Mouse (Mus musculus) sigmoid colon, adult 10 weeks (tissue): ENCODE data around the gene Zfp991. TPM values are rescaled to one million over a fixed set of nuclear protein-coding genes. Genes with fewer than 3 reads are reported as not detected.

ENCODE experiments used
- polyA plus RNA-seq: library from polyadenylated mRNA; stranded (reverse); fragments of 350-450 nt; fragmentation: Illumina TruSeq; extraction: RNeasy Lipid Tissue Mini Kit (QIAGEN cat#74804); gene quantifications from one replicate; pipeline ENCODE4 v1.2.3, GENCODE M21; 2014; ENCODE audit warnings: low read depth, low replicate concordance

Zfp991 gene
- 51.0 TPM for polyA plus RNA-seq

GRCm38 (mm10) chr4:147131837-147132459, at the start of gene Zfp991:
TSS of gene Zfp991 (plus strand) at chr4:147132038.

Other genes starting within 250 kb of the Zfp991 start
- not detected for gene Gm21411, start 222.4 kb upstream of the Zfp991 start, polyA plus RNA-seq
- gene Zfp989, start 160.1 kb upstream of the Zfp991 start, polyA plus RNA-seq, result 0.19 TPM
- not detected for gene Rex2, start 110.2 kb upstream of the Zfp991 start, polyA plus RNA-seq
- gene Zfp988, start 173.6 kb downstream of the Zfp991 start, polyA plus RNA-seq, result not detected
- not detected for gene Zfp978, start 229.3 kb downstream of the Zfp991 start, polyA plus RNA-seq